Mouse (Mus musculus): Measurements from ENCODE around the gene Alpl. TPM values are rescaled to one million over a fixed set of nuclear protein-coding genes. Genes with fewer than 3 reads are reported as not detected.

Gene Alpl
- polyA plus RNA-seq, 1 experiment: 158 TPM

DNA sequence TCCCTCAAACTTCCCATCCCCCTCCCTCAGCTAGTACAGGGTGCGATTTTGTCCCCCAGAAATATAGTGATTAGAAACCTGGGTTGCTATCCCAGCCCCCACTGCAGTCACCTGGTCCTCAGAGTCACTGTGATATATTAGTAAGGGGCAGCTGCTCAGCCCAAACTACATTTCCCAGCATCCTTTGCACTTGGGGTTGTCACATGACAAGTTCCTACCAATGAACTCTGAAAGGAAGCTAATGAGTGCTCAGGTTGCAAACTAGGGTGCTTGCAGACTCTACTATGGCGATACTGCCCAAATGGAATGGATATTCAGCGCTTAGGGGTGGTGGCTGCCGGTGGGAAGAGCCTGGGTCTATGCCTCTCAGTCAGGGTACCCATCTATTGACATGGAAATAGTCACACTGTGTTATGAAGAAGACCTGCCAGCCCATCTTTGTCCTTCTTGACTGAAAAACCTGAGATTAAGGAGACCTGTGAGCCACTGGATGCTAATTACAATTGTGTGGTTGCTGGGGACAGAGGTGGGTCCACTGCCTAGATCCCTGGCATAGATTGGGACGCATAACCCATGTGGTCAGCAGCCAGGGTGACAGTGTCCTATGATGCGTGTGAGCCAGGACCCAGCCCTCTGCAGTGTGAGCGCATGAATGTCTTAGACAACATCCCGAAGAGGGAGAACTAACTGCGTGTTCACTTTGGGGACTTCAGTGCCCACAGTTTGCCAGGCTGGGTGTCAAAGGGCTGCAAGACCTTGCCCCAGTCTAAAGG is 56.8 kb downstream of the Alpl start:
- TF ChIP-seq POLR2A (IDR thresholded peaks at IDR 0.05; ENCODE audit: insufficient read depth, low read length): no peak
- no peak for TF ChIP-seq CTCF (IDR thresholded peaks at IDR 0.05; ENCODE audit: low read depth, low read length)
- no peak for TF ChIP-seq EP300 (IDR thresholded peaks at IDR 0.05; ENCODE audit: insufficient read depth, low read depth, low read length)
- no peak overlapping the region for H3K27ac ChIP-seq (ENCODE audit: insufficient read depth, low read length)

DNA sequence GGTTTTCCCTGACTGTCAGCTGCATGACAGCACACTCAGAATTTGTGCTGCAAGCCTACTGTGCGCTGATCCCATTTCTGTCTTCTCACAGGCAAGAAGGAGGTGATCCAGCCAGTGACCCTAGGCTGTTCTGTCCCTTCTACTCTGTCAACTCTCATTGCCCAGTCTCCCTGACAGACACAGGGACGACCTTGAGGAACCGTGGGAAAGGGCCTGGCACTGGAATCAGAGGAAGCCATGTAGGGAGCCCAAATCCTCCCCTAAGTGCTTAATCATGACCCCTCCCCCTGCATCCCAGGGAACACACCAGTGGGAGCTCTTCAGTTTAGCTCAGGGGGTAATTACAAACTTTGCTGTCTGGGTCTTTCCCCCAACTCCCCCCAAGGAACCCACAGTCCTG is 58.4 kb downstream of the Alpl start:
- TF ChIP-seq CTCF (IDR thresholded peaks at IDR 0.05; ENCODE audit: low read depth, low read length): no peak
- TF ChIP-seq EP300 (IDR thresholded peaks at IDR 0.05; ENCODE audit: insufficient read depth, low read depth, low read length): no peak
- TF ChIP-seq POLR2A (IDR thresholded peaks at IDR 0.05; ENCODE audit: insufficient read depth, low read length): no peak
- Histone ChIP-seq H3K4me1 (ENCODE audit: control insufficient read depth, insufficient read depth, low read length) (peaks cover 4% of the 10 kb centered on the region), H3K27ac (ENCODE audit: insufficient read depth, low read length) (no peak overlapping the region), H3K4me3 (ENCODE audit: low read depth, low read length) (no peak overlapping the region), H3K9me3 (replicated peaks; ENCODE audit: control insufficient read depth, insufficient read depth, low read length, poor library complexity, severe bottlenecking) (no peaks in the 10 kb centered on the region), H3K27me3 (ENCODE audit: control insufficient read depth, insufficient read depth, low read length, poor library complexity, severe bottlenecking) (no peaks in the 10 kb centered on the region), H3K36me3 (ENCODE audit: control insufficient read depth, insufficient read depth, low read length, poor library complexity, severe bottlenecking) (no peaks in the 10 kb centered on the region), H3K9ac (ENCODE audit: low read depth, poor library complexity, severe bottlenecking) (no peak overlapping the region)

More for the DNA sequence above, 56.8 kb downstream of the Alpl start:
- no peaks in the 10 kb centered on the region for H3K27me3 ChIP-seq (ENCODE audit: control insufficient read depth, insufficient read depth, low read length, poor library complexity, severe bottlenecking)
- H3K4me3 ChIP-seq (ENCODE audit: low read depth, low read length): no peak overlapping the region
- H3K4me1 ChIP-seq (ENCODE audit: control insufficient read depth, insufficient read depth, low read length): peaks cover 4% of the 10 kb centered on the region
- H3K36me3 ChIP-seq (ENCODE audit: control insufficient read depth, insufficient read depth, low read length, poor library complexity, severe bottlenecking): no peaks in the 10 kb centered on the region
- H3K9ac ChIP-seq (ENCODE audit: low read depth, poor library complexity, severe bottlenecking): no peak overlapping the region
- H3K9me3 ChIP-seq (replicated peaks; ENCODE audit: control insufficient read depth, insufficient read depth, low read length, poor library complexity, severe bottlenecking): no peaks in the 10 kb centered on the region

DNA sequence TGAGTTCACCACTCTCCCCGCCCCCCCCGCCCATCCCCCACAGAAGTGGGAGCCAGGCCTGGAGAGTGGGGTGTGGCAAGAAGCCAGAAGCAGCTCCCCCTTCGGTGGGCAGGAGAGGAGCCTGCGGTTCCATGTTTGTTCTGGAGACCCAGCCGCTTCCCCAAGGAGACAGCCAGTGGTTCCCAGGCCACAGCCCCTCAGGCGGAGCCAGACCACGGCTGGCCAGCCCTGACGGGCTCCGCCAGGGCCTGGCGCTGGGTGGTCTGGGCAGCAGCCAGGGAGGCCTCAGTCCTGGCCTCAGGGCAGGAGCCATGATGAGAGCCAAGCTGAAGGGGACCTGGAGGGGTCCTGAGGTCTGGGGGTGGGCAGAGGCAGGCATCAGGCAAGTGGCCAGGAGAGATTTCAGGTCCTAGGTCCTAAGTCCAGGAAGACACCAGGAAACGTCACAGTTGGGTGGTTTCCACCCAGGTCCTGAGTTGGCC is 59.9 kb downstream of the Alpl start:
- no peak overlapping the region for H3K27ac ChIP-seq (ENCODE audit: insufficient read depth, low read length)
- no peaks in the 10 kb centered on the region for H3K36me3 ChIP-seq (ENCODE audit: control insufficient read depth, insufficient read depth, low read length, poor library complexity, severe bottlenecking)
- H3K4me3 ChIP-seq (ENCODE audit: low read depth, low read length): no peak overlapping the region
- H3K9me3 ChIP-seq (replicated peaks; ENCODE audit: control insufficient read depth, insufficient read depth, low read length, poor library complexity, severe bottlenecking): no peaks in the 10 kb centered on the region
- TF ChIP-seq CTCF (IDR thresholded peaks at IDR 0.05; ENCODE audit: low read depth, low read length): no peak
- no peaks in the 10 kb centered on the region for H3K27me3 ChIP-seq (ENCODE audit: control insufficient read depth, insufficient read depth, low read length, poor library complexity, severe bottlenecking)
- peaks cover 4% of the 10 kb centered on the region for H3K4me1 ChIP-seq (ENCODE audit: control insufficient read depth, insufficient read depth, low read length)
- no peak overlapping the region for H3K9ac ChIP-seq (ENCODE audit: low read depth, poor library complexity, severe bottlenecking)

DNA sequence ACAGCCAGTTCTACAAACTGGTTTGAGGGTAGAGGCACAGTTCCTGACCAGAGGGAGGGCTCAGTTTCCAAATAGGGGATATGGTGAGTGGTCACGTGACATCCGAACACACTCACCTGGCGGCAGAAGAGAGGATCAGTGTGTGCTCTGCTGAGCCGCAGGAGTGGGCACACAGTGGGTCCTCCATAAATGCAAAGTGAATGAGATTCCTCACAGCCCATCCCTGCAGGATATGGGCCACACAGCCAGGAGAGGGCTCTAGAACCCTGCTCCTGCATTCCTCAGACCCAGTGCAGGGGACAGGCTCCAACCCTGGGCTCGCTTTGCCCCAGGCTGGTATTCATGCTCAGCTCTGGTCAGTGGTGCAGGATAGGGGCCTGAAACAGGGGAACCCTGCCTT is 62.7 kb downstream of the Alpl start:
- peaks cover 3% of the 10 kb centered on the region for H3K4me1 ChIP-seq (ENCODE audit: control insufficient read depth, insufficient read depth, low read length)
- no peaks in the 10 kb centered on the region for H3K27me3 ChIP-seq (ENCODE audit: control insufficient read depth, insufficient read depth, low read length, poor library complexity, severe bottlenecking)
- H3K36me3 ChIP-seq (ENCODE audit: control insufficient read depth, insufficient read depth, low read length, poor library complexity, severe bottlenecking): no peaks in the 10 kb centered on the region
- H3K4me3 ChIP-seq (ENCODE audit: low read depth, low read length): no peak overlapping the region
- TF ChIP-seq EP300 (IDR thresholded peaks at IDR 0.05; ENCODE audit: insufficient read depth, low read depth, low read length): no peak
- no peak for TF ChIP-seq POLR2A (IDR thresholded peaks at IDR 0.05; ENCODE audit: insufficient read depth, low read length)
- TF ChIP-seq CTCF (IDR thresholded peaks at IDR 0.05; ENCODE audit: low read depth, low read length): peak; percentile 56
- H3K9ac ChIP-seq (ENCODE audit: low read depth, poor library complexity, severe bottlenecking): no peak overlapping the region
- no peaks in the 10 kb centered on the region for H3K9me3 ChIP-seq (replicated peaks; ENCODE audit: control insufficient read depth, insufficient read depth, low read length, poor library complexity, severe bottlenecking)
- no peak overlapping the region for H3K27ac ChIP-seq (ENCODE audit: insufficient read depth, low read length)

DNA sequence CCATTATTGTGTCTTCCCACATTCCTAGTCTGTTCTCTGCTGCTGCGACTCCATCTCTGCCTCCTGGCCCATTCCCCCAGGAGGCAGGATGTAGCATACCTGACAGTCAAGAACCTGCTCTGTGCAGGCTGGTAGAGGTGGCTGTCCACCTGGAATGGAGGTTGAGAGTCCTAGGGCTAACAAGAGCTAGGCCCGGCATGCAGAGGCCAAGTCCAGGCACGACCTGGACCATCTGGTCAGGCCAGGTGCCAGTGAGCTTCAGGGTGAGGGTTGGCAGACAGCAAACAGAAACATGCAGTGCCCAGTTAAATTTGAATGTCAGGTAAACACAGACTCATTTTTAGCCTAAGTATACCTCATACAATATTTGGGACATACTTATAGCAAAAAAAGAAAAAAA is 63.2 kb downstream of the Alpl start:
- H3K36me3 ChIP-seq (ENCODE audit: control insufficient read depth, insufficient read depth, low read length, poor library complexity, severe bottlenecking): no peaks in the 10 kb centered on the region
- no peak overlapping the region for H3K27ac ChIP-seq (ENCODE audit: insufficient read depth, low read length)
- H3K9me3 ChIP-seq (replicated peaks; ENCODE audit: control insufficient read depth, insufficient read depth, low read length, poor library complexity, severe bottlenecking): no peaks in the 10 kb centered on the region
- no peak overlapping the region for H3K9ac ChIP-seq (ENCODE audit: low read depth, poor library complexity, severe bottlenecking)
- peaks cover 7% of the 10 kb centered on the region for H3K4me1 ChIP-seq (ENCODE audit: control insufficient read depth, insufficient read depth, low read length)
- no peak overlapping the region for H3K4me3 ChIP-seq (ENCODE audit: low read depth, low read length)
- H3K27me3 ChIP-seq (ENCODE audit: control insufficient read depth, insufficient read depth, low read length, poor library complexity, severe bottlenecking): no peaks in the 10 kb centered on the region
- TF ChIP-seq EP300 (IDR thresholded peaks at IDR 0.05; ENCODE audit: insufficient read depth, low read depth, low read length) (no peak), CTCF (IDR thresholded peaks at IDR 0.05; ENCODE audit: low read depth, low read length) (no peak)

DNA sequence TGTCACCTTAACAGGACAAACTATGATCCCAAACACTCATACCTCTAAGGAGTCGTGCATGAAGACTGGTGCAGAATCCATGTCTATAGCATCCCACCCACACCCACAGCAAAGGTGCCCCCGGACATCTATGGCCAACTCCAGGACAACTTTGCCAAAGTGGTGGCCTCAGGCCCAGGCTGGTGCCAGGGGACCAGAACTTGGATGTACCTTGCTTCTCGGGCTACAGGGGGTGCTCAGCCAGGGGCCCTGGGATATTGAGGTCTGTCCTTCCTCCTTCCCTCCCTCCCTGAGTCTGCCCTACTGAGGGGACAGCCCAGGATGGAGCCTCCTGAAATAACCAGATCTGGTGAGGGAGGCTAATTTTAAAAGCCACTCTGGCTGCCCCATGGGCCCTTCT is 63.8 kb downstream of the Alpl start:
- H3K4me1 ChIP-seq (ENCODE audit: control insufficient read depth, insufficient read depth, low read length): peaks cover 8% of the 10 kb centered on the region
- TF ChIP-seq POLR2A (IDR thresholded peaks at IDR 0.05; ENCODE audit: insufficient read depth, low read length) (no peak), CTCF (IDR thresholded peaks at IDR 0.05; ENCODE audit: low read depth, low read length) (no peak), EP300 (IDR thresholded peaks at IDR 0.05; ENCODE audit: insufficient read depth, low read depth, low read length) (no peak)
- no peak overlapping the region for H3K4me3 ChIP-seq (ENCODE audit: low read depth, low read length)
- no peaks in the 10 kb centered on the region for H3K9me3 ChIP-seq (replicated peaks; ENCODE audit: control insufficient read depth, insufficient read depth, low read length, poor library complexity, severe bottlenecking)
- H3K36me3 ChIP-seq (ENCODE audit: control insufficient read depth, insufficient read depth, low read length, poor library complexity, severe bottlenecking): no peaks in the 10 kb centered on the region
- no peak overlapping the region for H3K27ac ChIP-seq (ENCODE audit: insufficient read depth, low read length)
- H3K9ac ChIP-seq (ENCODE audit: low read depth, poor library complexity, severe bottlenecking): no peak overlapping the region
- H3K27me3 ChIP-seq (ENCODE audit: control insufficient read depth, insufficient read depth, low read length, poor library complexity, severe bottlenecking): no peaks in the 10 kb centered on the region

Data from ES-Bruce4 (cell line).